Mouse (Mus musculus): ENCODE measurements around the gene Gm773. TPM values are rescaled to one million over a fixed set of nuclear protein-coding genes. Genes with fewer than 3 reads are reported as not detected.

The Gm773 gene
- not detected in 2 replicates for polyA plus RNA-seq (2012; rRNA removed; ENCODE audit: low replicate concordance)

DNA sequence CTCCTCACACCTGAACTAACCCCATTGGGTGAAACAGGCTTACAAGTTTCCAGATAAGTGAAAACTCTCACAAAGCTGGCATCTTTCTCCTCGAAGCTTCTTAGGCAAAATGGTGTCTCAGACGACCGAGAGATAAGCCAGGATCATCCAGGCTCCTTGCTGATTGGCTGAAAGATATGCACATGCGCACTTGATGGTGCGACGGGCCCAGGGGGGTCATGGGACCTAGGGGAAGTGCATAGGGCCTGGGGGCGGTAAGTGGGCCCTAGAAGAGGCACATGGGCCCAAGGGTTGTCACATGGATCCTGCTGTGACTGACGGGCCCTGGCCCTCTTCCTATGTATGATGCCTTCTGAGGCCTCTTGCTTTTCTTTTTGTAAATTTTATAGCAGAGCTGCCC lies at the start of gene Gm773:
Gene Gm773 (minus strand): TSS at position 111 of the 400 bp plus-strand sequence.

Other genes with a start within 250 kb of the Gm773 start
- gene 3830403N18Rik, start 76.3 kb downstream of the Gm773 start, polyA plus RNA-seq (2012; rRNA removed; ENCODE audit: low replicate concordance), result not detected in 2 replicates
- gene Zfp449, start 133.5 kb upstream of the Gm773 start, polyA plus RNA-seq (2012; rRNA removed; ENCODE audit: low replicate concordance), result 1.5 TPM in 2 replicates
- 0.54 and 1.1 TPM in 2 replicates for gene Smim10l2a, start 161.7 kb upstream of the Gm773 start, polyA plus RNA-seq (2012; rRNA removed; ENCODE audit: low replicate concordance)
- gene Gm2174, start 235.1 kb upstream of the Gm773 start, polyA plus RNA-seq (2012; rRNA removed; ENCODE audit: low replicate concordance), result 0.59 TPM in 1 of 2 replicates, not detected in the other
- 15.2 and 39.5 TPM in 2 replicates for gene Ints6l, start 242.0 kb upstream of the Gm773 start, polyA plus RNA-seq (2012; rRNA removed; ENCODE audit: low replicate concordance)